Mouse (Mus musculus) C2C12 (cell line): ENCODE measurements at regions not wholly inside any gene's neighbourhood (a gene's known extent, or its start where the extent isn't known, plus 50 kb on each side); places are given as distances from the start of the nearest gene placed in this dataset.

Experiments
- H3K27me3 ChIP-seq: one replicate; pipeline ENCODE4 v1.6.1; 2011; ENCODE audit not compliant: control insufficient read depth, insufficient read depth, insufficient read length
- H3K36me3 ChIP-seq: one replicate; pipeline ENCODE4 v1.6.1; 2011; ENCODE audit not compliant: control insufficient read depth, insufficient read depth
- H3K4me3 ChIP-seq: one replicate; pipeline ENCODE4 v1.5.1; 2011; ENCODE audit warnings: mild to moderate bottlenecking, control low read depth; ENCODE audit not compliant: poor library complexity, insufficient read depth, severe bottlenecking
- H3K79me2 ChIP-seq: one replicate; pipeline ENCODE4 v1.6.1; 2011; ENCODE audit not compliant: control insufficient read depth, insufficient read depth
- H3K79me3 ChIP-seq: one replicate; pipeline ENCODE4 v1.6.1; 2011; ENCODE audit warnings: low read depth, control low read depth
- H3ac ChIP-seq: one replicate; pipeline ENCODE3; 2011; ENCODE audit warnings: low read depth; ENCODE audit not compliant: control insufficient read depth, insufficient read length
- CEBPB ChIP-seq: IDR thresholded peaks from one replicate; pipeline ENCODE4 v1.6.1; 2011; ENCODE audit warnings: low read depth, mild to moderate bottlenecking, control low read depth, moderate library complexity
- CTCF ChIP-seq: IDR thresholded peaks from one replicate; pipeline ENCODE4 v1.5.1; 2011; ENCODE audit not compliant: control insufficient read depth, insufficient read depth, insufficient read length
- FOSL1 ChIP-seq: IDR thresholded peaks from one replicate; pipeline ENCODE4 v1.8.0; 2011; ENCODE audit warnings: mild to moderate bottlenecking, low read length; ENCODE audit not compliant: poor library complexity, insufficient read depth, severe bottlenecking
- MAX ChIP-seq: IDR thresholded peaks from one replicate; pipeline ENCODE4 v1.6.1; 2011; ENCODE audit warnings: mild to moderate bottlenecking, control low read depth
- MYOD1 ChIP-seq: IDR thresholded peaks from one replicate; pipeline ENCODE4 v1.6.1; 2011; ENCODE audit warnings: low read depth; ENCODE audit not compliant: control insufficient read depth, insufficient read length
- MYOG ChIP-seq: IDR thresholded peaks from one replicate; pipeline ENCODE4 v1.6.1; 2011; ENCODE audit not compliant: control insufficient read depth, insufficient read length; ENCODE audit errors: extremely low read depth
- USF1 ChIP-seq: IDR thresholded peaks from one replicate; pipeline ENCODE4 v1.6.1; 2011; ENCODE audit warnings: low read depth, mild to moderate bottlenecking, control low read depth, moderate library complexity

GRCm38 (mm10) chr15:93903671-93904603, 308.2 kb upstream of the Prickle1 start:
- H3K4me3 ChIP-seq: no peak overlapping the region
- H3K36me3 ChIP-seq: no peaks in the 10 kb centered on the region
- H3ac ChIP-seq: no peak overlapping the region
- no peaks in the 10 kb centered on the region for H3K79me3 ChIP-seq
- TF ChIP-seq MAX (no peak), FOSL1 (no peak)
- H3K27me3 ChIP-seq: no peaks in the 10 kb centered on the region
- H3K79me2 ChIP-seq: no peaks in the 10 kb centered on the region

- Histone ChIP-seq H3K27me3 (no peaks in the 10 kb centered on the region), H3ac (no peak overlapping the region), H3K36me3 (no peaks in the 10 kb centered on the region), H3K79me2 (no peaks in the 10 kb centered on the region), H3K79me3 (no peaks in the 10 kb centered on the region), H3K4me3 (no peak overlapping the region)
- TF ChIP-seq MYOD1 (no peak), MYOG (no peak), FOSL1 (no peak), MAX (no peak), CEBPB (no peak), USF1 (no peak), CTCF (no peak)
These were observed 287.1 kb upstream of the Prickle1 start for GRCm38 (mm10) chr15:93882826-93883225.

DNA sequence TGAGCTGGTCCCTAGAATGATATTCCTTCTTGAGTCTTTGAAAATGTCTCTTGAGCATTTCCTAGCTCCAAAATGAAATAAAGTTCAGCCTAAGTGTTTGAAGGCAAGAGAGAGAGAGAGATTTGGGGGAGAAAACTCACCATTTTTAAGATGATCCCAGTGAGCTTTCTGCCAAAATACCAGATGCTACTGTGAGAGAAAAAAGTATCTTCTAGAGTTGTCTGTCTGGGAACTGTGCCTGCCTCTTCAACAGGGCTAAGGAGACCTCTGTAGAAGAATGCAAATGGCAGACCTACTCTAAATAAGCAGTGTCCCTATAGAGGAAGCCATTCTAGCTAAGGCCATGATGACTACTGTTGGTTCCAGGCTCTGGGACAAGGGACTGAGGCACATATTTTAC, 285.6 kb upstream of the Prickle1 start:
- TF ChIP-seq USF1 (no peak), MYOG (no peak), MAX (no peak), CTCF (no peak), MYOD1 (no peak), FOSL1 (no peak), CEBPB (no peak)
- Histone ChIP-seq H3K79me2 (no peaks in the 10 kb centered on the region), H3K36me3 (no peaks in the 10 kb centered on the region), H3K79me3 (no peaks in the 10 kb centered on the region), H3K27me3 (no peaks in the 10 kb centered on the region), H3K4me3 (no peak overlapping the region), H3ac (no peak overlapping the region)

DNA sequence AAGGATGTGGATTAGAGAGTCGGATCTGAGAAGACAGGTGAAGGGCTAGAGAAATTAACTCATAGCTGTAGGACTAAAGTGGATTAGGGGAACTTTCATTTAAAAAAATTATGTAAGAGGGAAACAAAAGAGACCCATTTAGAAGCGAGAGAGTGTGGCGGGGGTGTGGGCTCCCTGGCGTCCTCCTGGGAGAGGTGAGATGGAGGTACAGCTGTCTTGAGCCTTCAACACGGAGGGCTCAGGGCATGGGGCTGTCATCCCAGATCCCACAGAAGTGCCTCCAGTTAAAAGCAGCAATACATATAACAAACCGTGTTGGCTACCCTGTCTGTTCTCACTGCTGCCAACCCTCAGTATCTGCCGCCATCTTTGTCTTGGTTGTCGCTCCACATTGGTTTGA, 284.6 kb upstream of the Prickle1 start:
- no peaks in the 10 kb centered on the region for H3K79me3 ChIP-seq
- no peak overlapping the region for H3K4me3 ChIP-seq
- no peaks in the 10 kb centered on the region for H3K36me3 ChIP-seq
- TF ChIP-seq CTCF (no peak), MAX (no peak), MYOD1 (no peak), USF1 (no peak), CEBPB (no peak), FOSL1 (no peak)
- H3K79me2 ChIP-seq: no peaks in the 10 kb centered on the region
- H3K27me3 ChIP-seq: no peaks in the 10 kb centered on the region
- no peak overlapping the region for H3ac ChIP-seq

GRCm38 (mm10) chr15:93879006-93879405, 283.3 kb upstream of the Prickle1 start:
- TF ChIP-seq CEBPB: no peak
- TF ChIP-seq USF1: no peak
- no peak for TF ChIP-seq MYOG
- no peaks in the 10 kb centered on the region for H3K27me3 ChIP-seq
- H3K4me3 ChIP-seq: no peak overlapping the region
- no peaks in the 10 kb centered on the region for H3K79me3 ChIP-seq
- H3K36me3 ChIP-seq: no peaks in the 10 kb centered on the region
- H3K79me2 ChIP-seq: no peaks in the 10 kb centered on the region
- H3ac ChIP-seq: no peak overlapping the region

DNA sequence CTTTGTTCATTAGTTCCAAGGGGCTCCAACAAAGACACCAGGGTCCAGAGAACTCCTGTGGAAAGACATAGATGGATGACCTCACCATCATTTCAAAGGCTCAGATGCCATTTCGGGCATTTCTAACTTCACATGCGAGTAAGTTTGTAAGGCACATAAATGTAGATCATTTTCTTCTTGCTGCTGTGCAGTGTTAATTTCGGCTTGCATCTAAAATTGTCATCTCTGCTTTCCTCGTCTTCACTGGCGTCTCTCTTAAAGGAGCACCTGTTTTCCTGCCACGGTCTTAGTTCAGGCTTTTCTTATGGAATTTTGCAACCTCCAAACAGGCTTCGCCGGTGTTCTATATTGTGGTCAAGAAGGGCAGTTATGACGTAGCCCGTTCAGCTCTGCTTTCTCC, 280.6 kb upstream of the Prickle1 start:
- Histone ChIP-seq H3K27me3 (no peaks in the 10 kb centered on the region), H3K79me2 (no peaks in the 10 kb centered on the region), H3K4me3 (no peak overlapping the region), H3K79me3 (no peaks in the 10 kb centered on the region), H3ac (no peak overlapping the region), H3K36me3 (no peaks in the 10 kb centered on the region)
- TF ChIP-seq CTCF: no peak
- TF ChIP-seq FOSL1: no peak
- no peak for TF ChIP-seq MYOG
- no peak for TF ChIP-seq MYOD1
- no peak for TF ChIP-seq CEBPB
- TF ChIP-seq MAX: no peak
- no peak for TF ChIP-seq USF1
